Mouse (Mus musculus) intestine, embryonic 14.5 days (tissue): Measurements from ENCODE around the gene Zfp663. TPM values are rescaled to one million over a fixed set of nuclear protein-coding genes. Genes with fewer than 3 reads are reported as not detected.

ENCODE experiments used
- ATAC-seq: fragments of 200-750 bp; cut with Nextera tagmentation; replicated peaks from 2 replicates; pipeline ENCODE4 v1.8.0; 2017; ENCODE audit warnings: low read depth, moderate number of reproducible peaks, moderate TSS enrichment, moderate library complexity; ENCODE audit not compliant: low FRiP score, low TSS enrichment
- DNase-seq: peaks from one replicate; pipeline ENCODE4 v3.0.0-alpha.2; 2018; ENCODE audit warnings: low spot score
- H3K27ac ChIP-seq: fragments of 300-500 bp; sonication (generic); 2 replicates; pipeline ENCODE4 v1.5.1; 2014; ENCODE audit warnings: low read depth, mild to moderate bottlenecking, control low read depth
- H3K27me3 ChIP-seq: fragments of 300-500 bp; sonication (generic); replicated peaks from 2 replicates; pipeline ENCODE4 v1.6.1; 2014; ENCODE audit warnings: low read length, control low read depth; ENCODE audit not compliant: control insufficient read depth, insufficient read depth
- H3K36me3 ChIP-seq: fragments of 300-500 bp; sonication (generic); 2 replicates; pipeline ENCODE4 v1.6.1; 2014; ENCODE audit warnings: low read length, control low read depth; ENCODE audit not compliant: control insufficient read depth, insufficient read depth
- H3K4me1 ChIP-seq: fragments of 300-500 bp; sonication (generic); replicated peaks from 2 replicates; pipeline ENCODE4 v1.6.1; 2014; ENCODE audit warnings: low read length, control low read depth, mixed read lengths; ENCODE audit not compliant: control insufficient read depth, insufficient read depth
- H3K4me2 ChIP-seq: fragments of 300-500 bp; sonication (generic); 2 replicates; pipeline ENCODE4 v1.6.1; 2014; ENCODE audit warnings: low read length
- H3K4me3 ChIP-seq: fragments of 300-500 bp; sonication (generic); 2 replicates; pipeline ENCODE4 v1.5.1; 2014; ENCODE audit warnings: low read depth, low read length, control low read depth, mixed read lengths
- H3K9ac ChIP-seq: fragments of 300-500 bp; sonication (generic); 2 replicates; pipeline ENCODE4 v1.6.1; 2014; ENCODE audit warnings: mild to moderate bottlenecking, low read length
- H3K9me3 ChIP-seq: fragments of 300-500 bp; sonication (generic); 2 replicates; pipeline ENCODE4 v1.6.1; 2016; ENCODE audit warnings: low read length, control low read depth; ENCODE audit not compliant: control insufficient read depth
- WGBS: fragments of 180-500 bp; shearing (Covaris S2); extraction: QIAGEN DNeasy Blood & Tissue Kit; methylation state at CpG from one replicate; pipeline ENCODE4 v1.1.7; 2014; 5-methylcytosine and 5-hydroxymethylcytosine counted together
- polyA plus RNA-seq: library from polyadenylated mRNA; unstranded; fragments of >200 nt; fragmentation: Nextera tagmentation; extraction: Ambion mirVana; gene quantifications from 2 replicates; pipeline ENCODE4 v1.2.1, GENCODE M21; 2014

Zfp663 gene
- polyA plus RNA-seq: 0.72 and 1.5 TPM in 2 replicates

DNA sequence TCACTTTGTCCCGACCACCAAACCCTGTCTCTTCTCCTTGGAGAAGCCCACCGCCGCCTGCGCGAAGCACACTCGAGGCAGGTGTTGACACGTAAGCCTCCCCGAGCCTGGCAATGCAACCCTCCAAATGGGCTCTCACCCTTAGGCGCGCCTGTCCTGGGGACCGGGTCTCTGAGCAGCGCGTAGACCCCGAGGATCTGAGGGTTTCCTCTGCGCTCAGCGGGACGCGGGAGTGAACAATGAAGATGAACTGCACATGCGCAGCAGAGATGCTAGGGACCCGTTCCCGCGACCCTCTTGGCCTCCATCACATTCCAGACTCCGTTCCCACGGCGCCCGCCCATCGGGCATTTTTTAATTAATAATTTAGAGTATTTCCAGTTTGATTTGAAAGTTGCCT, at the start of gene Zfp663:
TSS of gene Zfp663 (minus strand) at position 234 of the 400 bp plus-strand sequence.
- ATAC-seq: no peak
- no peak for DNase-seq
- 1% methylated on average over 27 of the region's 27 CpGs for WGBS

DNA sequence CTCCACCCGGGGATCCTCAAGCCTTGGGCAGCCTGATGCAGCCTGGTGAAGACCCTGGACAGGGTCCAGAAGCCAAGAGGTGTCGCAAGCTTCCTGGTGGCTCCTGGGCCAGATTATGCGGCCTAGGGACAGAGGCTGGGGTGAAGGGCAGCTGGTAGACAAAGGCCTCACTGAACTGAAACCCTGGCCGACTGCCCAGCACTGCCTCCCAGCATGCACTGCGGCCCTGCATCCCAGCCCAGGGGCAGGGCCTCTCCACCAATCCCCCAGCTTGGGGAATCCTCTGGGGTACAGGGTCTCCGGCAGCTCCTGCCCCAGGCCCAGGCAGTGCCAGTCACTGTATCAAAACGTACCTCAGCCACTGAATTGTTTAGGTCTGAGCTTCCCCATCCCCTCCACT, 48.8 kb upstream of the Zfp663 start:
- no peak overlapping the region for H3K27ac ChIP-seq
- DNase-seq (no peak), ATAC-seq (no peak)
- no peaks in the 10 kb centered on the region for H3K36me3 ChIP-seq
- 0 out of 2 replicates have a peak, but pooled peaks cover 4% of the 10 kb centered on the region for H3K4me1 ChIP-seq
- H3K9ac ChIP-seq: no peak overlapping the region
- H3K27me3 ChIP-seq: no peaks in the 10 kb centered on the region
- H3K4me3 ChIP-seq: no peak overlapping the region
- H3K9me3 ChIP-seq: no peaks in the 10 kb centered on the region
- 75% methylated on average over 7 of the region's 7 CpGs for WGBS
- no peak overlapping the region for H3K4me2 ChIP-seq

More for the DNA sequence above, at the start of gene Zfp663:
- Histone ChIP-seq H3K36me3 (no peaks in the 10 kb centered on the region), H3K4me1 (peaks cover 21% of the 10 kb centered on the region), H3K4me3 (peak within 1 kb of the TSS; percentile 20), H3K4me2 (peak within 1 kb of the TSS; percentile 51), H3K9ac (0 out of 2 replicates have a peak within 1 kb of the TSS, but pooled peaks have one; percentile 14), H3K9me3 (no peaks in the 10 kb centered on the region), H3K27me3 (peaks cover 17% of the 10 kb centered on the region), H3K27ac (no peak within 1 kb of the TSS)

DNA sequence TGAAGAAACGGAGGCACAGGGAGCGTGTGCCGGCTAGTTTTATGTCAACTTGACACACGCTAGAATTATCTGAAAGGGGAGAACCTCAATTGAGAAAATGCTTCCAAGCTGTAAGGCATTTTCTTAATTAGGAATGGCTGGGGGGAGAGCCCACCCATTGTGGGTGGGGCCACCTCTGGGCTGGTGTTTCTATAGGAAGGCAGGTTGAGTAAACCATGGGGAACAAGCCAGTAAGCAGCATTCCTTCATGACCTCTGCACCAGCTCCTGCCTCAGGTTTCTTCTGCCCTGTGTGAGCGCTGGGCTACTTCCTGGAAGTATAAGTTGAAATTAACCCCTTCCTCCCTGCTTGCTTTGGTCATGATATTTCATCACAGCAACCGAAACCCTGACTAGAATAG, 47.3 kb upstream of the Zfp663 start:
- Histone ChIP-seq H3K36me3 (no peaks in the 10 kb centered on the region), H3K27me3 (no peaks in the 10 kb centered on the region), H3K27ac (no peak overlapping the region), H3K9me3 (no peaks in the 10 kb centered on the region), H3K4me2 (no peak overlapping the region), H3K4me3 (no peak overlapping the region), H3K4me1 (0 out of 2 replicates have a peak, but pooled peaks cover 4% of the 10 kb centered on the region), H3K9ac (no peak overlapping the region)
- 71% methylated on average over 6 of the region's 6 CpGs for WGBS
- no peak for DNase-seq
- ATAC-seq: no peak

DNA sequence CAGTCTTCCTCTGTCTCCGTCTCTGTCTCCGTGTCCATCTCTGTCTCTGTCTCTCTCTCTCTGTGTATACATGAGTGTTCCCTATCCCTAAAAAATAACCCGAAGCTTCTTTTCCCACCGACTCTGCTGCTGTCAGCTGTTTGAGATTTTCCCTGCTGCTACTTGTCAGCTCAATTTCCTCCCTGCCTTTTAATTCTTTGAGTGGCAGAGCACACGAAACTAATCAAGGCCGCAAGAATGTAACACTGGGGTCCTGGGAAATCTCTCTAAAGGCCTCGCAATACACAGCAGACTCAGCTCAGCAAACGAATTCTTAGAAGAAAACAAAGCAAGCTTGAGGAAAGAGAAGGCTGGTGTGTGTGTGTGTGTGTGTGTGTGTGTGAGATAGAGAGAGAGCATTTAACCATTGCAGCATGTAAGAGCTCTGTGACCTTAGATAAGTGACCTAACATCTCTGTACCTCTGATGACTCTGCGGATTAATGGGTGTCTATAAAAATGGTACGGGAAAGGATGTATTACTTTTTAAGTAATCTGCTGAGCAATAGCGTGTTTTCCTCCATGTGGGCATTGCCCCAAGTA, 46.7 kb upstream of the Zfp663 start:
- Histone ChIP-seq H3K36me3 (no peaks in the 10 kb centered on the region), H3K4me3 (no peak overlapping the region), H3K9ac (no peak overlapping the region), H3K9me3 (no peaks in the 10 kb centered on the region), H3K27me3 (no peaks in the 10 kb centered on the region), H3K4me2 (no peak overlapping the region), H3K27ac (no peak overlapping the region), H3K4me1 (0 out of 2 replicates have a peak, but pooled peaks cover 4% of the 10 kb centered on the region)
- WGBS: 50% methylated on average over 11 of the region's 11 CpGs
- DNase-seq (no peak), ATAC-seq (no peak)

DNA sequence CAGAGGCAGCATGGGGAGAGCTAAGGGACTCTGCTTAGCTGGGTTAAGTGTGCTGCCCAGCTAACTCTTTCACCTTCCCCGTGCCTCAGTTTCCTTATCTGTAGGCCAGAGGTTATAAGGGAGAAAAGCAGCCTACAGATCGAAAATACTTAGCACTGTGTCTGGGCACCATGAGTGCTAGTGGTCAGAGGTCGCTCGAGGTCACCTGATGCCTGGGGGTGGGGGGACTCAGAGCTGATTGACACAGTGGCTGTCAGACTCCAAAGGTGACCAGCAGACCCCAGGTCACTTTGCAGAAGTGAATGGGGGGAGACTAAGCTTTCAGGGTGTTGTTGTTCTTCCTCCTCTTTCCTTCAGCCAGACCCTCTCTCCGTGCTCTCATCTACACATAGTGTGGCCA, 45.8 kb upstream of the Zfp663 start:
- Histone ChIP-seq H3K27ac (no peak overlapping the region), H3K9me3 (no peaks in the 10 kb centered on the region), H3K4me3 (no peak overlapping the region), H3K4me1 (0 out of 2 replicates have a peak, but pooled peaks cover 4% of the 10 kb centered on the region), H3K36me3 (no peaks in the 10 kb centered on the region), H3K9ac (no peak overlapping the region), H3K27me3 (no peaks in the 10 kb centered on the region), H3K4me2 (no peak overlapping the region)
- WGBS: 69% methylated on average over 5 of the region's 5 CpGs
- DNase-seq (no peak), ATAC-seq (no peak)

DNA sequence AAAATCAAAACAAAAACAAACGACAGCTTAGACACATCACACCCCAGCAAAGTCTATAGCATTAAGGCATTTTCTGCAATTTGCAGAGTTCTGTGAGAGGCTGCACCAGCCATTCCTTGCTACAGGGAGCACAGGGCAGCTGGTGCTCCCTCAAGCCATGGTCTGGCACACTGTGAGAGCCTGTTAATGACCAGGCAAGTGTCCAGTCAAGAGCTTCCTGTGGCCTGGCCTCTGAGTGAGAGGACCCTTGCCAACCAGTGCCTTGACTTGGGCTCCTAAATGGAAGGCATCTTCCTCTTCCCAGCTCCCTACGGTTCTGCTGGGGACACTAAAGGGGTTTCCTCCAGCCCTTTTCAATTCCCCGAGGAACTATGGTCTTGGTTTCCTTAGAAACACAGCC, 45.4 kb upstream of the Zfp663 start:
- DNase-seq: no peak
- no peak overlapping the region for H3K27ac ChIP-seq
- no peaks in the 10 kb centered on the region for H3K27me3 ChIP-seq
- WGBS: 49% methylated on average over 3 of the region's 3 CpGs
- no peak overlapping the region for H3K4me3 ChIP-seq
- H3K9ac ChIP-seq: no peak overlapping the region
- H3K36me3 ChIP-seq: no peaks in the 10 kb centered on the region
- H3K9me3 ChIP-seq: no peaks in the 10 kb centered on the region
- H3K4me1 ChIP-seq: 0 out of 2 replicates have a peak, but pooled peaks cover 4% of the 10 kb centered on the region
- no peak overlapping the region for H3K4me2 ChIP-seq
- no peak for ATAC-seq

DNA sequence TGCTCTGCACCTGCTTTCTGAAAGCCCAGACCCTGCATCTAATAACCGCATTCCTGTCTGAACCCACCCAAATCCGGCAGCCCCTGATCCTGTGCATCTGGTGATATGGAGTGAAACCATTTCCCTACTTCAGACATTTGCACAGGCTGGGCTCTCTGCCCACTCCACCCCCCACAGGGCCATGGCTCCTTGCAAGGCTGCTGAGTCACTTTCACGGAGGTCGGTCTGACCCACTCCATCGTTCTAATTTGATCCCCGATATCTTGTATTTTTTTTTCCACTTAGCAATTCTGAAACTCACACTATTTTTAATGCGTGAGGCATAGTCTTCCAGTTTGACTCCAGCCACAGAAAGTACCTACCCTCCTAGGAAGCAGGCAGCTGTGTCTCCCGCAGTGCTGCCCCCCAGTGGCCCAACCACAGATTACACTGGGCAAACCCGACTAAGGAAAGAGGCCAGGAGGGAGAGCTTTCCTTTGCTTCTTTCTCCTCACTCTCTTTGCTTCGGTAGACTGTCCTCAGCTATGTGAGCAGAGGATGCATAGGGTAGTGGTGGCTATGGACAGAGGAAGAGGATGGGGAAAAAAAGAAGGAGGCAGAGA, 39.3 kb upstream of the Zfp663 start:
- H3K4me2 ChIP-seq: no peak overlapping the region
- no peaks in the 10 kb centered on the region for H3K9me3 ChIP-seq
- no peaks in the 10 kb centered on the region for H3K36me3 ChIP-seq
- H3K4me3 ChIP-seq: no peak overlapping the region
- H3K27me3 ChIP-seq: no peaks in the 10 kb centered on the region
- DNase-seq (peak; percentile 86), ATAC-seq (no peak)
- 38% methylated on average over 10 of the region's 10 CpGs for WGBS
- H3K4me1 ChIP-seq: peaks cover 8% of the 10 kb centered on the region
- no peak overlapping the region for H3K27ac ChIP-seq
- H3K9ac ChIP-seq: no peak overlapping the region

DNA sequence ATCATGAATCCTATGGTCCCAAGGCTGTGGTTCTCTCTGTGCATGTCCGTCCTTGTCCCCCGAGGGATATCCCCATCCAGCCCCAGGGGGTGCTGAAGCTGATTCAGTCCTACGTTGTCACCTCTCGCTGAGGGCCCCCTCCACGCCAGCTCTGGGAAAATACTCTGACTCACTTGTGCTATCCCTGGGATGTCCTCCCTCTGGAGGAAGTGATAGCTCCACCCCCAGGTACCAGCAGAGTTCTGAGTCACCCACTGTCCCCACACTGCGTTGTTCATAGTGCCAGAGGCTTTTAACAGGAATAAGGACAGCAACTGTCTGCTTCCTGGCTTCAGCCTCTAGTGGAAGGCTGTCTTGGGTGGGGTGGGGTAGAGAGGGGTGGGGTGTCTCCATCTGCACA, 36.8 kb upstream of the Zfp663 start:
- H3K27ac ChIP-seq: no peak overlapping the region; the same call in 1 of the 2 replicates
- ATAC-seq: no peak

DNA sequence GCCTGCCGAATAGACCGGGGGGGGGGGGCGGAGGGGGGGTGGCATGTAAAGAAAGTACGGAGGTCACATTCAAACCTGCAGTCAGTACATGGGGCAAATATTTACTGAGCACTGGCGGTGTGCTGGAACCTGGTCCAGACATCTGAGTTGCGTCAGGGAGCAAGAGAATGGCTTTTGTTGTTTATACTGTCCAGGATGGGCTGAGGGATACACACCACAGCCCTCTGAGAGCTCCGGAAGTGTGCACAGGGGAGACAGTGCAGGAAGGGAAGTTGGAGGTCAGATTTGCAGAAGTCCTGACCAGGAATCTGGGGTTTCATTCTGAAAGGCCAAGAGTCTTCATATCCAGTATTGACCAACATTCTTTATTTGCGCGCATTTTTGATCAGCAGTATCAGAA, 36.4 kb upstream of the Zfp663 start:
- DNase-seq (no peak), ATAC-seq (no peak)
- H3K4me3 ChIP-seq: no peak overlapping the region
- H3K4me1 ChIP-seq: peaks cover 8% of the 10 kb centered on the region
- H3K9ac ChIP-seq: no peak overlapping the region
- no peak overlapping the region; the same call in 1 of the 2 replicates for H3K27ac ChIP-seq
- WGBS: 28% methylated on average over 9 of the region's 9 CpGs
- H3K9me3 ChIP-seq: no peaks in the 10 kb centered on the region
- H3K27me3 ChIP-seq: no peaks in the 10 kb centered on the region
- H3K4me2 ChIP-seq: no peak overlapping the region
- no peaks in the 10 kb centered on the region for H3K36me3 ChIP-seq

More for the DNA sequence above, 36.8 kb upstream of the Zfp663 start:
- Histone ChIP-seq H3K9me3 (no peaks in the 10 kb centered on the region), H3K4me1 (peaks cover 8% of the 10 kb centered on the region), H3K4me3 (no peak overlapping the region), H3K4me2 (no peak overlapping the region), H3K27me3 (no peaks in the 10 kb centered on the region), H3K36me3 (no peaks in the 10 kb centered on the region), H3K9ac (no peak overlapping the region)
- WGBS: 24% methylated on average over 6 of the region's 6 CpGs
- DNase-seq: no peak
